Mouse (Mus musculus) skeletal muscle tissue, postnatal 0 days (tissue): Measurements from ENCODE around the gene Slfn1. TPM values are rescaled to one million over a fixed set of nuclear protein-coding genes. Genes with fewer than 3 reads are reported as not detected.

ENCODE experiments used
- polyA plus RNA-seq: library from polyadenylated mRNA; unstranded; fragments of >200 nt; fragmentation: Nextera tagmentation; extraction: Ambion mirVana; gene quantifications from 2 replicates; pipeline ENCODE4 v1.2.1, GENCODE M21; 2015

Gene Slfn1
- polyA plus RNA-seq = 0.67 and 0.82 TPM in 2 replicates

GRCm38 (mm10) chr11:83116597-83117227 is at the start of gene Slfn1:
Gene Slfn1, plus strand, starts transcription at chr11:83116849.

Other genes starting within 250 kb of the Slfn1 start
- 3.3 and 4.0 TPM in 2 replicates for gene Rffl, start 245.6 kb upstream of the Slfn1 start, polyA plus RNA-seq
- 8.1 and 9.9 TPM in 2 replicates for gene Rad51d, start 226.2 kb upstream of the Slfn1 start, polyA plus RNA-seq
- gene Fndc8, start 224.7 kb upstream of the Slfn1 start, polyA plus RNA-seq = 0.42 and 0.44 TPM in 2 replicates
- gene Nle1, start 208.4 kb upstream of the Slfn1 start, polyA plus RNA-seq = 10.8 and 14.6 TPM in 2 replicates
- gene Unc45b, start 206.3 kb upstream of the Slfn1 start, polyA plus RNA-seq = 105 and 118 TPM in 2 replicates
- 7.9 and 10.0 TPM in 2 replicates for gene Slfn5, start 165.5 kb upstream of the Slfn1 start, polyA plus RNA-seq
- 2.9 and 3.7 TPM in 2 replicates for gene Slfn9, start 125.0 kb upstream of the Slfn1 start, polyA plus RNA-seq
- gene Slfn8, start 96.0 kb upstream of the Slfn1 start, polyA plus RNA-seq = 0.58 and 0.71 TPM in 2 replicates
- 5.7 and 8.7 TPM in 2 replicates for gene Slfn2, start 51.7 kb upstream of the Slfn1 start, polyA plus RNA-seq
- gene Slfn4, start 58.3 kb downstream of the Slfn1 start, polyA plus RNA-seq = 0.10 and 0.27 TPM in 2 replicates
- 0.40 and 0.51 TPM in 2 replicates for gene Slfn3, start 74.5 kb downstream of the Slfn1 start, polyA plus RNA-seq
- gene Slfn14, start 169.9 kb downstream of the Slfn1 start, polyA plus RNA-seq = not detected in 2 replicates
- 18.9 and 20.0 TPM in 2 replicates for gene Ap2b1, start 182.2 kb downstream of the Slfn1 start, polyA plus RNA-seq
- 12.1 and 13.1 TPM in 2 replicates for gene Pex12, start 185.7 kb downstream of the Slfn1 start, polyA plus RNA-seq